Mouse (Mus musculus) hindbrain, embryonic 16.5 days (tissue): Measurements from ENCODE around the gene Atpaf1. TPM values are rescaled to one million over a fixed set of nuclear protein-coding genes. Genes with fewer than 3 reads are reported as not detected.

ENCODE experiments used
- ATAC-seq: fragments of 200-750 bp; cut with Nextera tagmentation; 2 replicates; pipeline ENCODE4 v1.8.0; 2017; ENCODE audit warnings: moderate TSS enrichment, moderate library complexity
- H3K27ac ChIP-seq: fragments of 300-500 bp; sonication (generic); 2 replicates; pipeline ENCODE4 v1.5.1; 2014; ENCODE audit warnings: low read depth, mild to moderate bottlenecking, control low read depth, low read length, moderate library complexity
- H3K27me3 ChIP-seq: fragments of 300-500 bp; sonication (generic); replicated peaks from 2 replicates; pipeline ENCODE4 v1.6.1; 2014; ENCODE audit warnings: low read length; ENCODE audit not compliant: control insufficient read depth, insufficient read depth
- H3K36me3 ChIP-seq: fragments of 300-500 bp; sonication (generic); 2 replicates; pipeline ENCODE4 v1.6.1; 2014; ENCODE audit warnings: mild to moderate bottlenecking, low read length, moderate library complexity, mixed read lengths; ENCODE audit not compliant: control insufficient read depth, insufficient read depth
- H3K4me1 ChIP-seq: fragments of 300-500 bp; sonication (generic); 2 replicates; pipeline ENCODE4 v1.6.1; 2014; ENCODE audit warnings: low read depth, low read length; ENCODE audit not compliant: control insufficient read depth, insufficient read depth
- H3K4me2 ChIP-seq: fragments of 300-500 bp; sonication (generic); 2 replicates; pipeline ENCODE4 v1.6.1; 2014; ENCODE audit warnings: mild to moderate bottlenecking, low read length, control low read depth, moderate library complexity
- H3K4me3 ChIP-seq: fragments of 300-500 bp; sonication (generic); 2 replicates; pipeline ENCODE4 v1.5.1; 2014; ENCODE audit warnings: mild to moderate bottlenecking, low read length, control low read depth, moderate library complexity
- H3K9ac ChIP-seq: fragments of 300-500 bp; sonication (generic); 2 replicates; pipeline ENCODE4 v1.6.1; 2014; ENCODE audit warnings: low read depth, mild to moderate bottlenecking, control low read depth, low read length, moderate library complexity
- H3K9me3 ChIP-seq: fragments of 300-500 bp; sonication (generic); 2 replicates; pipeline ENCODE4 v1.6.1; 2014; ENCODE audit warnings: mild to moderate bottlenecking, low read length, moderate library complexity; ENCODE audit not compliant: control insufficient read depth
- WGBS: fragments of 180-500 bp; shearing (Covaris S2); extraction: QIAGEN DNeasy Blood & Tissue Kit; methylation state at CpG from one replicate; pipeline ENCODE4 v1.1.7; 2014; 5-methylcytosine and 5-hydroxymethylcytosine counted together
- polyA plus RNA-seq: library from polyadenylated mRNA; unstranded; fragments of >200 nt; fragmentation: Nextera tagmentation; extraction: Ambion mirVana; gene quantifications from 2 replicates; pipeline ENCODE4 v1.2.1, GENCODE M21; 2015

Atpaf1 gene
- polyA plus RNA-seq, 1 experiment from 2014 or later, result 37.7 TPM

DNA sequence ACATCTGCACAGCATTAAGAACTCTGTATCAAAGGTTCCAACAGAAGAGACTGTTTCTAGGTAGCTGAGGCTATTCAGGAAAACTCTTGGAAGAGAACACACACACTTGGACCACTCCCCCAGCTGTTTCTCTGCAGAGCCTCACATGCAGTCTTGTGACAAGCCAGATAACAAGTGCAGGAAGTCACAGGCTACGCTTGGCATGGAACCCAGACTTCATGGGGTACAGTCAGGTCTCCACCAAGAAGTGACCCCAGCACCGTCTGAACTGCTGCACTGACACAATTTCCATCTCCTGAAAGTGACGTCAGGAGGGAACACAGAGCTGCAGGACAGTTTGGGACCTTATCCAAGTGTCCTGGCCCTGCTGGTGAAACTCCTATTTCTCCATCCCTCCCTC, 37.3 kb downstream of the Atpaf1 start:
- ATAC-seq, result no peak
- Histone ChIP-seq H3K4me1 (no peaks in the 10 kb centered on the region), H3K27ac (no peak overlapping the region), H3K36me3 (no peaks in the 10 kb centered on the region), H3K27me3 (no peaks in the 10 kb centered on the region), H3K4me3 (no peak overlapping the region), H3K9me3 (no peaks in the 10 kb centered on the region), H3K9ac (no peak overlapping the region), H3K4me2 (no peak overlapping the region)
- 66% methylated on average over 3 of the region's 3 CpGs for WGBS

DNA sequence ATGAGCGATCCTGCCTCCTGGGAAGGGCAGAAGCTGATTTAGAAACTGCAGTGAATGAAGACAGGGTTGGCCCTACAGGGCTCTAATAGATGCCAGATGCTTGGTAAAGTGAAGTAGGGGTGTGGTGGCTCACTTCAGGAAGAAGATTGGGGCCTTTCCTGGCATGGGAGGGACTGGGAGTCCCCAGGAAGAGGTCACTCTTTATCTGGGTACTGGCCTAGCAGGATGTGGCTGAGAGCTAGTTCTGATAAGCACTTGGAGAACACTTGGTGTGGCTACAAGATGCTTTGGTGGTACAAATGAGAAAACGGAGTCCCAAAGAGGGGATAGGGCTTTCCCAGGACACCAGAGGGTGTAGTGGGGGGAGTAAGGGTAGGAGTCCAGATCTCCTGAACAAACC, 39.6 kb downstream of the Atpaf1 start:
- Histone ChIP-seq H3K4me1 (peaks cover 6% of the 10 kb centered on the region), H3K27ac (no peak overlapping the region), H3K9ac (no peak overlapping the region), H3K36me3 (no peaks in the 10 kb centered on the region), H3K4me2 (no peak overlapping the region), H3K27me3 (no peaks in the 10 kb centered on the region), H3K9me3 (no peaks in the 10 kb centered on the region), H3K4me3 (no peak overlapping the region)
- 66% methylated on average over 2 of the region's 2 CpGs for WGBS
- ATAC-seq, result no peak

DNA sequence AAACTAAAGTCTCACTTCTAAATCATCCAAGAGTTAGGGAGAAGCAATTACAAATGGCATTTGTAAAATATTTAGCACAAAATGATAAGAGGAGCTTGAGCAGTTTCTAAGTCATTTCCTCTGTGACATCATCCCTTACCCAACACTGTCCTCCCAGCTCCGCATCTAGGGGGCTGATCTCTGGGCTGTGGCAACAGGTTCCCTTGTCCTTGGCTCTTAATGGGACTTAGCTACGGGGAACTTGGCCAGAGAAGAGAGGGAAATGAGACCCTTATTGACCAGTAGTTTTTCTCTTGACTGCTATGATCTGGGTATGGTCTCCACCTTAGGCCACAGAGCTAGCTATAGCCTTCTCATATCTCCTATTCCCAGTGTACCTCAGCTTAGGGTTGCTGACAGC, 40.7 kb downstream of the Atpaf1 start:
- no peak for ATAC-seq
- WGBS, result 82% methylated on average over 2 of the region's 2 CpGs
- H3K9ac ChIP-seq, result no peak overlapping the region

DNA sequence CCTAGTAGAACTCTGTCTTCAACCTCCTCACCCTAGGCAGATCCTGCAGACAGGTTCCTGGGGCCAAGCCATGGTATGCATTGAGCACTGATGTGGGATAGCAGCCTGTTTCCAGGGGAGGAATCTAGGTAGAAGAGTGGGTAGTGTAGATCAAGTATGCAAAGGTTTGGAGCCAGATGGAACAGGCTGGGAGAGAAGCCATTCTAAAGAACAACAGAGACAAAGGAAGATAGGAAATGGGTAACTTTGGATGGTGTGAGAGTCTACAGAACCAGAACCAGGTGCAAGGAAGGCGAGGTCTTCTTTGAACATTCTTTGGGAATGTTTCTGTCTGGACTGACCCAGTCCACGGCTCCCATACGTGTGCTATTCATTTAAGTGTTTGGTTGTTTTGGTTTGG, 42.5 kb downstream of the Atpaf1 start:
- no peaks in the 10 kb centered on the region for H3K9me3 ChIP-seq
- H3K4me2 ChIP-seq, result peak overlapping the region; percentile 92
- no peak overlapping the region for H3K4me3 ChIP-seq
- H3K27me3 ChIP-seq, result no peaks in the 10 kb centered on the region
- no peak overlapping the region for H3K9ac ChIP-seq
- 65% methylated on average over 3 of the region's 3 CpGs for WGBS
- H3K36me3 ChIP-seq, result no peaks in the 10 kb centered on the region
- no peak for ATAC-seq
- peaks cover 6% of the 10 kb centered on the region for H3K4me1 ChIP-seq
- H3K27ac ChIP-seq, result no peak overlapping the region

More for the DNA sequence above, 40.7 kb downstream of the Atpaf1 start:
- H3K4me3 ChIP-seq, result no peak overlapping the region
- no peaks in the 10 kb centered on the region for H3K27me3 ChIP-seq
- H3K4me1 ChIP-seq, result peaks cover 6% of the 10 kb centered on the region
- H3K36me3 ChIP-seq, result no peaks in the 10 kb centered on the region
- H3K9me3 ChIP-seq, result no peaks in the 10 kb centered on the region
- H3K4me2 ChIP-seq, result no peak overlapping the region
- H3K27ac ChIP-seq, result no peak overlapping the region

GRCm38 (mm10) chr4:115827535-115827887, 42.9 kb downstream of the Atpaf1 start:
- Histone ChIP-seq H3K4me2 (peak overlapping the region; percentile 92), H3K36me3 (no peaks in the 10 kb centered on the region), H3K9me3 (no peaks in the 10 kb centered on the region), H3K4me1 (peaks cover 6% of the 10 kb centered on the region), H3K27ac (peak overlapping the region; percentile 75; the same call in 1 of the 2 replicates), H3K27me3 (no peaks in the 10 kb centered on the region), H3K9ac (peak overlapping the region; percentile 82), H3K4me3 (peak overlapping the region; percentile 78)
- 0% methylated on average over 4 of the region's 4 CpGs for WGBS
- peak; percentile 58 for ATAC-seq

GRCm38 (mm10) chr4:115827888-115828571, 43.4 kb downstream of the Atpaf1 start, which contains the start of gene Mob3c:
Gene Mob3c (plus strand): TSS chr4:115828092.
- Histone ChIP-seq H3K9ac (peak within 1 kb of the TSS; percentile 82), H3K27me3 (no peaks in the 10 kb centered on the region), H3K36me3 (no peaks in the 10 kb centered on the region), H3K9me3 (no peaks in the 10 kb centered on the region), H3K4me1 (peaks cover 6% of the 10 kb centered on the region), H3K4me3 (peak within 1 kb of the TSS; percentile 78), H3K4me2 (peak within 1 kb of the TSS; percentile 92), H3K27ac (peak within 1 kb of the TSS; percentile 75)
- under 1% methylated on average over 56 of the region's 57 CpGs for WGBS
- ATAC-seq, result peak; percentile 91

DNA sequence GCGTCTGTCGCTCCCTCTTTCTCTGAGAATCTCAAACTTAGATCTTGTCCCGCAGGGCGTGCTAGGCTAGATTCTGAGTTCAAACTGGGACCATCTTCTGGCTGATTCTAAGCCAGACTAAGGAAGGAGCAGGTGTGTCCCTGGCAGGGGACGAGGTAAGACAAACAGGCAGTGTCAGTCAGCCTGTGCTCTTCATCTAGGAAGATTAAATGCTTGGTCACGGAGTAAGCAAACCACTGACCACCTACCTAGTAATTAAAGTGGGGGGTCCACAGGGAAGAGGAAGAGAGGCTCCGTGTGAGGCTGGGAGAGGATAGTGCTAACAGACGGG, 43.9 kb downstream of the Atpaf1 start:
- Histone ChIP-seq H3K27me3 (no peaks in the 10 kb centered on the region), H3K4me2 (peak overlapping the region; percentile 92), H3K27ac (no peak overlapping the region), H3K4me1 (peaks cover 6% of the 10 kb centered on the region), H3K4me3 (peak overlapping the region; percentile 78), H3K9ac (peak overlapping the region; percentile 82), H3K36me3 (no peaks in the 10 kb centered on the region; the same call in 1 of the 2 replicates), H3K9me3 (no peaks in the 10 kb centered on the region)
- ATAC-seq, result no peak
- 7% methylated on average over 8 of the region's 8 CpGs for WGBS

- Histone ChIP-seq H3K9me3 (no peaks in the 10 kb centered on the region), H3K27me3 (no peaks in the 10 kb centered on the region), H3K27ac (no peak overlapping the region), H3K4me1 (peaks cover 6% of the 10 kb centered on the region), H3K4me2 (no peak overlapping the region), H3K9ac (no peak overlapping the region), H3K36me3 (no peaks in the 10 kb centered on the region; the same call in 1 of the 2 replicates), H3K4me3 (no peak overlapping the region)
- WGBS, result 75% methylated on average over 5 of the region's 5 CpGs
- no peak for ATAC-seq
These were observed 45.9 kb downstream of the Atpaf1 start for GRCm38 (mm10) chr4:115830491-115830890.

DNA sequence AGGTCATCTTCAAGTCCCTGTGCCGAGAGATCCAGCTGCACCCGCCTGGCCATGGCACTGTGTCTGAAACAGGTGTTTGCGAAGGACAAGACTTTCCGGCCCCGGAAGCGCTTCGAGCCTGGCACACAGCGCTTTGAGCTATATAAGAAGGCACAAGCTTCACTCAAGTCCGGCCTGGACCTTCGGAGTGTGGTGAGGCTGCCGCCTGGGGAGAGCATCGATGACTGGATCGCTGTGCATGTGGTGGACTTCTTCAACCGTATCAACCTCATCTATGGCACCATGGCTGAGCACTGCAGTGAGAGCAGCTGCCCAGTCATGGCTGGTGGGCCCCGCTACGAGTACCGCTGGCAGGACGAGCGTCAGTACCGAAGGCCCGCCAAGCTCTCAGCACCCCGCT, 46.6 kb downstream of the Atpaf1 start:
- Histone ChIP-seq H3K4me1 (peaks cover 6% of the 10 kb centered on the region), H3K4me2 (no peak overlapping the region), H3K4me3 (no peak overlapping the region), H3K36me3 (no peaks in the 10 kb centered on the region; the same call in 1 of the 2 replicates), H3K9me3 (no peaks in the 10 kb centered on the region), H3K27me3 (no peaks in the 10 kb centered on the region), H3K9ac (no peak overlapping the region), H3K27ac (no peak overlapping the region)
- WGBS, result 94% methylated on average over 22 of the region's 22 CpGs
- no peak for ATAC-seq
